Mouse (Mus musculus) embryonic fibroblast, embryonic 13.5 days (primary cell): ENCODE measurements around the gene Krt7. TPM values are rescaled to one million over a fixed set of nuclear protein-coding genes. Genes with fewer than 3 reads are reported as not detected.

Experiments
- H3K27ac ChIP-seq: 2 replicates; pipeline ENCODE4 v1.5.1; 2012; ENCODE audit warnings: low read length, control low read depth, inconsistent platforms; ENCODE audit not compliant: insufficient read depth
- H3K4me1 ChIP-seq: 2 replicates; pipeline ENCODE4 v1.6.1; 2011; ENCODE audit warnings: low read length; ENCODE audit not compliant: control insufficient read depth, insufficient read depth
- H3K4me3 ChIP-seq: 2 replicates; pipeline ENCODE4 v1.5.1; 2011; ENCODE audit warnings: mild to moderate bottlenecking, control low read depth, low read length; ENCODE audit not compliant: insufficient read depth
- CTCF ChIP-seq: IDR thresholded peaks from 2 replicates; pipeline ENCODE4 v1.5.1; 2011; ENCODE audit warnings: mild to moderate bottlenecking, control low read depth, low read length, moderate library complexity, borderline replicate concordance; ENCODE audit not compliant: insufficient read depth
- POLR2A ChIP-seq: IDR thresholded peaks from 2 replicates; pipeline ENCODE4 v1.6.1; 2011; ENCODE audit warnings: low read depth, mild to moderate bottlenecking, control low read depth, low read length, moderate library complexity
- polyA plus RNA-seq: library from polyadenylated mRNA; stranded (reverse); fragments of >200 nt; gene quantifications from 2 replicates; pipeline ENCODE4 v1.2.4, GENCODE M21; 2011; ENCODE audit warnings: low read depth; ENCODE audit not compliant: missing spikeins, insufficient read length

Krt7 gene
- polyA plus RNA-seq, 1 experiment = 0.98 TPM

- H3K4me1 ChIP-seq = peaks cover 11% of the 10 kb centered on the region
- H3K4me3 ChIP-seq = no peak overlapping the region
- H3K27ac ChIP-seq = peak overlapping the region; percentile 67
- no peak for TF ChIP-seq POLR2A
- no peak for TF ChIP-seq CTCF
These were observed 42.1 kb upstream of the Krt7 start for GRCm38 (mm10) chr15:101368502-101369381.

GRCm38 (mm10) chr15:101369382-101370100, 41.3 kb upstream of the Krt7 start:
- TF ChIP-seq POLR2A (no peak), CTCF (no peak)
- Histone ChIP-seq H3K4me1 (peaks cover 11% of the 10 kb centered on the region), H3K4me3 (no peak overlapping the region), H3K27ac (peak overlapping the region; percentile 45)

GRCm38 (mm10) chr15:101370101-101370911, 40.5 kb upstream of the Krt7 start, which contains the start of gene Krt80:
Gene Krt80 (minus strand): TSS chr15:101370162.
- TF ChIP-seq POLR2A (no peak), CTCF (no peak)
- Histone ChIP-seq H3K4me1 (peaks cover 11% of the 10 kb centered on the region), H3K27ac (peak within 1 kb of the TSS; percentile 69), H3K4me3 (no peak within 1 kb of the TSS)

- TF ChIP-seq CTCF (no peak), POLR2A (no peak)
- no peak overlapping the region for H3K4me3 ChIP-seq
- H3K27ac ChIP-seq = peak overlapping the region; percentile 69
- peaks cover 11% of the 10 kb centered on the region for H3K4me1 ChIP-seq
These were observed 39.5 kb upstream of the Krt7 start for GRCm38 (mm10) chr15:101371141-101371985.

GRCm38 (mm10) chr15:101372131-101372977, 38.5 kb upstream of the Krt7 start:
- no peak for TF ChIP-seq POLR2A
- TF ChIP-seq CTCF = no peak
- no peak overlapping the region for H3K27ac ChIP-seq
- no peak overlapping the region for H3K4me3 ChIP-seq
- peaks cover 11% of the 10 kb centered on the region for H3K4me1 ChIP-seq

- H3K4me3 ChIP-seq = no peak overlapping the region
- H3K27ac ChIP-seq = no peak overlapping the region
- H3K4me1 ChIP-seq = peaks cover 9% of the 10 kb centered on the region
- TF ChIP-seq POLR2A (no peak), CTCF (no peak)
These were observed 37.5 kb upstream of the Krt7 start for GRCm38 (mm10) chr15:101373286-101373898.

GRCm38 (mm10) chr15:101374879-101375278, 36.0 kb upstream of the Krt7 start:
- H3K27ac ChIP-seq = no peak overlapping the region

More at GRCm38 (mm10) chr15:101374879-101375278, 36.0 kb upstream of the Krt7 start:
- H3K4me3 ChIP-seq = no peak overlapping the region
- peaks cover 6% of the 10 kb centered on the region for H3K4me1 ChIP-seq
- TF ChIP-seq POLR2A (no peak), CTCF (no peak)
